Mouse (Mus musculus) cerebellum, adult 2 months (tissue): ENCODE results near the gene Lrrk1. TPM values are rescaled to one million over a fixed set of nuclear protein-coding genes. Genes with fewer than 3 reads are reported as not detected.

Experiments
- DNase-seq, 2 experiments: peaks; one replicate each; pipeline ENCODE4 v3.0.0; 2021
- H3K27ac ChIP-seq: fragments of 200-500 bp; 2 replicates; pipeline ENCODE4 v1.5.1; 2012; ENCODE audit warnings: low read length, control low read depth, inconsistent platforms; ENCODE audit not compliant: insufficient read depth
- H3K27me3 ChIP-seq: fragments of 200-500 bp; 2 replicates; pipeline ENCODE4 v1.6.1; 2012; ENCODE audit warnings: inconsistent platforms, mild to moderate bottlenecking, low read length, moderate library complexity; ENCODE audit not compliant: control insufficient read depth, insufficient read depth
- H3K4me1 ChIP-seq: fragments of 200-500 bp; 2 replicates; pipeline ENCODE4 v1.6.1; 2011; ENCODE audit warnings: low read length; ENCODE audit not compliant: control insufficient read depth, insufficient read depth
- H3K4me3 ChIP-seq: fragments of 200-500 bp; replicated peaks from 2 replicates; pipeline ENCODE3; 2011; ENCODE audit warnings: mild to moderate bottlenecking, low read depth, low read length, control low read depth; ENCODE audit not compliant: insufficient read depth
- CTCF ChIP-seq: fragments of 200-500 bp; IDR thresholded peaks from 2 replicates; pipeline ENCODE4 v1.5.1; 2011; ENCODE audit warnings: low read depth, mild to moderate bottlenecking, control low read depth, low read length, moderate library complexity, borderline replicate concordance; ENCODE audit not compliant: insufficient read depth
- POLR2A ChIP-seq: fragments of 200-500 bp; IDR thresholded peaks from 2 replicates; pipeline ENCODE4 v1.6.1; 2011; ENCODE audit warnings: low read length, control low read depth, borderline replicate concordance; ENCODE audit not compliant: insufficient read depth
- WGBS: fragments of 180-500 bp; shearing (Covaris S2); methylation state at CpG from one replicate; pipeline ENCODE4 v1.1.7; 2018; 5-methylcytosine and 5-hydroxymethylcytosine counted together
- polyA plus RNA-seq: library from polyadenylated mRNA; depleted of rRNA; stranded (reverse); fragments of >200 nt; gene quantifications from 2 replicates; pipeline ENCODE4 v1.2.3, GENCODE M21; 2012

Lrrk1 gene
- polyA plus RNA-seq, 1 experiment = 2.6 TPM

- H3K27me3 ChIP-seq = no peaks in the 10 kb centered on the region
- H3K4me1 ChIP-seq = no peaks in the 10 kb centered on the region
- H3K4me3 ChIP-seq = no peak overlapping the region
- DNase-seq = no peak
- TF ChIP-seq CTCF = no peak
- no peak for TF ChIP-seq POLR2A
- 86% methylated on average over 3 of the region's 3 CpGs for WGBS
- no peak overlapping the region for H3K27ac ChIP-seq
These were observed 110.1 kb downstream of the Lrrk1 start for GRCm38 (mm10) chr7:66278001-66278400.

GRCm38 (mm10) chr7:66273494-66273893 lies 114.7 kb downstream of the Lrrk1 start:
- WGBS = 97% methylated on average over 5 of the region's 5 CpGs
- Histone ChIP-seq H3K27me3 (no peaks in the 10 kb centered on the region), H3K4me1 (no peaks in the 10 kb centered on the region), H3K4me3 (no peak overlapping the region), H3K27ac (no peak overlapping the region)
- TF ChIP-seq CTCF (no peak), POLR2A (no peak)
- DNase-seq = no peak

- no peak for DNase-seq
- Histone ChIP-seq H3K27me3 (no peaks in the 10 kb centered on the region), H3K27ac (no peak overlapping the region), H3K4me1 (no peaks in the 10 kb centered on the region), H3K4me3 (no peak overlapping the region)
- no peak for TF ChIP-seq POLR2A
- TF ChIP-seq CTCF = no peak
- WGBS = 73% methylated on average over 6 of the region's 6 CpGs
These were observed 116.9 kb downstream of the Lrrk1 start for GRCm38 (mm10) chr7:66271226-66271625.

GRCm38 (mm10) chr7:66266942-66267850 lies 121.0 kb downstream of the Lrrk1 start:
- 87% methylated on average over 6 of the region's 6 CpGs for WGBS
- DNase-seq = no peak
- TF ChIP-seq POLR2A = no peak
- TF ChIP-seq CTCF = no peak
- peaks cover 5% of the 10 kb centered on the region; the same call in 1 of the 2 replicates for H3K4me1 ChIP-seq
- no peaks in the 10 kb centered on the region for H3K27me3 ChIP-seq
- no peak overlapping the region for H3K27ac ChIP-seq
- H3K4me3 ChIP-seq = no peak overlapping the region

GRCm38 (mm10) chr7:66263421-66263820 lies 124.7 kb downstream of the Lrrk1 start:
- 58% methylated on average over 5 of the region's 5 CpGs for WGBS
- TF ChIP-seq POLR2A = no peak
- no peak for TF ChIP-seq CTCF
- Histone ChIP-seq H3K27ac (no peak overlapping the region), H3K4me1 (peaks cover 26% of the 10 kb centered on the region), H3K4me3 (no peak overlapping the region), H3K27me3 (no peaks in the 10 kb centered on the region)
- DNase-seq = no peak

- Histone ChIP-seq H3K4me3 (no peak overlapping the region), H3K27me3 (no peaks in the 10 kb centered on the region), H3K4me1 (peaks cover 26% of the 10 kb centered on the region), H3K27ac (no peak overlapping the region)
- DNase-seq = no peak
- TF ChIP-seq POLR2A (no peak), CTCF (no peak)
- WGBS = 96% methylated on average over 13 of the region's 13 CpGs
These were observed 125.5 kb downstream of the Lrrk1 start for GRCm38 (mm10) chr7:66262570-66263156.

- H3K4me3 ChIP-seq = no peak overlapping the region
- 10% methylated on average over 7 of the region's 7 CpGs for WGBS
- DNase-seq = peak; percentile 63 to 83
- H3K27me3 ChIP-seq = no peaks in the 10 kb centered on the region
- TF ChIP-seq CTCF (no peak), POLR2A (no peak)
- H3K27ac ChIP-seq = no peak overlapping the region
- peaks cover 26% of the 10 kb centered on the region for H3K4me1 ChIP-seq
These were observed 127.3 kb downstream of the Lrrk1 start for GRCm38 (mm10) chr7:66260763-66261390.

GRCm38 (mm10) chr7:66260295-66260694 lies 127.9 kb downstream of the Lrrk1 start:
- Histone ChIP-seq H3K4me3 (no peak overlapping the region), H3K27ac (no peak overlapping the region), H3K4me1 (peaks cover 26% of the 10 kb centered on the region), H3K27me3 (no peaks in the 10 kb centered on the region)
- DNase-seq = peak; percentile 40 to 57
- WGBS = 54% methylated on average over 8 of the region's 8 CpGs
- TF ChIP-seq CTCF = no peak
- TF ChIP-seq POLR2A = no peak
